Mouse (Mus musculus): ENCODE results near the gene Wipf1.

GRCm38 (mm10) chr2:73456886-73457285 is 72.6 kb downstream of the Wipf1 start:
- TF ChIP-seq CTCF (IDR thresholded peaks at IDR 0.05; ENCODE audit: low read depth), result no peak
- TF ChIP-seq EP300 (IDR thresholded peaks at IDR 0.05; ENCODE audit: low read depth), result no peak

All from heart, postnatal 0 days (tissue).